Mouse (Mus musculus) adrenal gland, adult (tissue): Measurements from ENCODE around the gene Gm5105.

ENCODE experiments used
- DNase-seq, 2 experiments: peaks; one replicate each; pipeline ENCODE4 v3.0.0; 2022 to 2023; ENCODE audit warnings: low spot score in 1 of 2; ENCODE audit not compliant: inconsistent age in 2 of 2

Gm5105 gene

GRCm38 (mm10) chr3:138029351-138029750 lies 37.8 kb downstream of the Gm5105 start:
- peak; percentile 89 to 91 for DNase-seq

GRCm38 (mm10) chr3:138027575-138028362 lies 39.4 kb downstream of the Gm5105 start:
- DNase-seq, result no peak

- DNase-seq, result no peak
Observed at GRCm38 (mm10) chr3:138026286-138026685, 40.9 kb downstream of the Gm5105 start.

GRCm38 (mm10) chr3:138022651-138023050 lies 44.5 kb downstream of the Gm5105 start:
- no peak for DNase-seq

GRCm38 (mm10) chr3:138022003-138022402 lies 45.2 kb downstream of the Gm5105 start:
- no peak for DNase-seq

- no peak for DNase-seq
Observed at GRCm38 (mm10) chr3:138016810-138017209, 50.4 kb downstream of the Gm5105 start.

- no peak for DNase-seq
Observed at GRCm38 (mm10) chr3:138014725-138015124, 52.5 kb downstream of the Gm5105 start.

- no peak for DNase-seq
Observed at GRCm38 (mm10) chr3:138012351-138012750, 54.8 kb downstream of the Gm5105 start.

GRCm38 (mm10) chr3:138008152-138008551 lies 59.0 kb downstream of the Gm5105 start:
- peak; percentile 48 to 74 for DNase-seq

- DNase-seq, result no peak
Observed at GRCm38 (mm10) chr3:138006896-138007295, 60.3 kb downstream of the Gm5105 start.

- DNase-seq, result no peak
Observed at GRCm38 (mm10) chr3:138003264-138003663, 63.9 kb downstream of the Gm5105 start.

- DNase-seq, result no peak
Observed at GRCm38 (mm10) chr3:138002545-138002944, 64.6 kb downstream of the Gm5105 start.

GRCm38 (mm10) chr3:138001865-138002264 lies 65.3 kb downstream of the Gm5105 start:
- no peak for DNase-seq

GRCm38 (mm10) chr3:138000724-138001069 lies 66.5 kb downstream of the Gm5105 start:
- peak; percentile 65 to 84 for DNase-seq

- DNase-seq, result no peak
Observed at GRCm38 (mm10) chr3:138000062-138000723, 67.0 kb downstream of the Gm5105 start.

GRCm38 (mm10) chr3:137999224-137999790 lies 67.9 kb downstream of the Gm5105 start:
- DNase-seq, result no peak
